ENCODE assay signal across 29 mouse cellular contexts in genomic region chr3:14660513-14660912, GRCm38 (mm10). TPM values are rescaled to one million over a fixed set of nuclear protein-coding genes. Genes with fewer than 3 reads are reported as not detected.
A peak's percentile ranks its signal among the peaks of the same experiment; 100 is the strongest.
DNase-seq lines count a peak whose midpoint lies in the region; ATAC-seq and TF ChIP-seq lines count a peak whose summit lies in the region.
"Had no signal": no experiment of that assay in that cellular context is flagged by ENCODE, and none has a peak within 500 bp of the region (broad histone marks: within the 10 kb centered on the region; RNA-seq: fewer than 3 reads in every experiment).

No protein-coding gene starts in this region.

- H3K4me1 ChIP-seq in G1E (ENCODE audit: insufficient read depth, low read depth, low read length), result peaks cover 6% of the 10 kb centered on the region
- H3K4me1 ChIP-seq in forebrain, embryonic 16.5 days (replicated peaks; ENCODE audit: control insufficient read depth, insufficient read depth, low read length), result no peaks in the 10 kb centered on the region
- H3K4me1 ChIP-seq: embryonic facial prominence, embryonic 13.5 days; embryonic facial prominence, embryonic 15.5 days; forebrain, embryonic 10.5 days; forebrain, embryonic 12.5 days had no signal

- H3K27ac ChIP-seq in forebrain, embryonic 16.5 days (ENCODE audit: low read length), result no peak overlapping the region
- H3K27ac ChIP-seq: embryonic facial prominence, embryonic 13.5 days; forebrain, embryonic 10.5 days; forebrain, embryonic 12.5 days had no signal

- H3K9ac ChIP-seq in forebrain, embryonic 16.5 days (replicated peaks; ENCODE audit: low read depth, low read length), result no peak overlapping the region
- H3K9ac ChIP-seq: embryonic facial prominence, embryonic 13.5 days; embryonic facial prominence, embryonic 15.5 days; forebrain, embryonic 12.5 days; forebrain, postnatal 0 days had no signal

- peak; percentile 57 for ATAC-seq in G1E (ENCODE audit: extremely low read depth, insufficient number of reproducible peaks, low FRiP score, poor library complexity, severe bottlenecking)
- ATAC-seq in common myeloid progenitor, adult 5-6 weeks (replicated peaks; ENCODE audit: low read depth, poor library complexity, severe bottlenecking), result peak; percentile 90
- peak; percentile 74 for ATAC-seq in megakaryocyte progenitor cell, adult 5-6 weeks (replicated peaks; ENCODE audit: poor library complexity)
- no peak for ATAC-seq in forebrain, embryonic 16.5 days
- ATAC-seq: activated CD4-positive, CD25-positive, alpha-beta regulatory T cell, adult 4 months; CD4-positive, CD25-positive, alpha-beta regulatory T cell, adult 4 months; forebrain, embryonic 14.5 days; forebrain, postnatal 0 days; Patski had no signal

- DNase-seq in 416B (ENCODE audit: low read depth), result peak; percentile 61
- no peak for DNase-seq in G1E (ENCODE audit: low spot score)
- no peak for DNase-seq in cerebellum, adult 11 months
- DNase-seq in layer of hippocampus, adult 9-11 months, result no peak
- no peak for DNase-seq in gastrocnemius, postnatal 25 days
- DNase-seq: adrenal gland, adult 8-10 months; adrenal gland, postnatal 14 days; adrenal gland, postnatal 36 days; B cell, adult 2 months; cerebellum, adult 11-12 months; cerebellum, adult 2 months; cerebellum, adult 9-10 months; cerebellum, postnatal 10 days; cerebellum, postnatal 25 days; embryo, embryonic 11 days; forebrain, postnatal 0 days had no signal

- no peaks in the 10 kb centered on the region for H3K9me3 ChIP-seq in G1E (replicated peaks)
- no peaks in the 10 kb centered on the region for H3K9me3 ChIP-seq in forebrain, embryonic 16.5 days (ENCODE audit: control insufficient read depth, low read length)
- H3K9me3 ChIP-seq: embryonic facial prominence, embryonic 13.5 days; embryonic facial prominence, embryonic 15.5 days; forebrain, embryonic 10.5 days; forebrain, embryonic 12.5 days had no signal

- H3K36me3 ChIP-seq in G1E (replicated peaks), result peaks cover 24% of the 10 kb centered on the region
- no peaks in the 10 kb centered on the region for H3K36me3 ChIP-seq in forebrain, embryonic 16.5 days (ENCODE audit: control insufficient read depth, insufficient read depth)
- H3K36me3 ChIP-seq: embryonic facial prominence, embryonic 13.5 days; embryonic facial prominence, embryonic 15.5 days; forebrain, embryonic 10.5 days; forebrain, embryonic 12.5 days had no signal

- no peak for TF ChIP-seq CTCF in G1E (IDR thresholded peaks at IDR 0.05; ENCODE audit: low read depth, low read length)

- H3K4me3 ChIP-seq in G1E (ENCODE audit: low read depth, low read length), result no peak overlapping the region
- no peak overlapping the region for H3K4me3 ChIP-seq in forebrain, embryonic 16.5 days (replicated peaks; ENCODE audit: low read length)
- H3K4me3 ChIP-seq: embryonic facial prominence, embryonic 13.5 days; embryonic facial prominence, embryonic 15.5 days; erythroblast, embryonic 14.5 days; forebrain, embryonic 10.5 days; forebrain, embryonic 12.5 days had no signal

- WGBS in forebrain, embryonic 16.5 days, result 93% methylated on average over 3 of the region's 3 CpGs

- H3K4me2 ChIP-seq in forebrain, embryonic 16.5 days (ENCODE audit: low read length), result no peak overlapping the region
- H3K4me2 ChIP-seq: embryonic facial prominence, embryonic 13.5 days; embryonic facial prominence, embryonic 15.5 days; forebrain, embryonic 12.5 days had no signal

- H3K27me3 ChIP-seq in G1E (ENCODE audit: insufficient read depth, low read length), result no peaks in the 10 kb centered on the region
- H3K27me3 ChIP-seq in forebrain, embryonic 16.5 days (replicated peaks; ENCODE audit: control insufficient read depth, insufficient read depth, low read length), result no peaks in the 10 kb centered on the region
- H3K27me3 ChIP-seq: CH12.LX; embryonic facial prominence, embryonic 13.5 days; embryonic facial prominence, embryonic 15.5 days; forebrain, embryonic 12.5 days had no signal

RNA-seq across cellular contexts. Expression of gene Car13, which starts 19.0 kb away (rescaled TPM):
- 9.7 and 13.3 TPM in 2 replicates for total RNA-seq in G1E (2014; fragmentation: Nextera tagmentation)
- total RNA-seq in G1E (2017), result 16.9 and 17.2 TPM in 2 replicates
- 0.72 and 0.83 TPM in 2 replicates for polyA plus RNA-seq in G1E (2012)
- total RNA-seq in common myeloid progenitor, adult 5-6 weeks (2017), result 8.5 and 15.9 TPM in 2 replicates
- 6.2 and 6.3 TPM in 2 replicates for total RNA-seq in megakaryocyte progenitor cell, adult 5-6 weeks (2015)
- 4.1 and 5.3 TPM in 2 replicates for total RNA-seq in megakaryocyte progenitor cell, adult 5-6 weeks (2017)
- 0.96 and 1.4 TPM in 2 replicates for polyA plus RNA-seq in forebrain, embryonic 16.5 days (2015; fragmentation: Nextera tagmentation; extraction: Ambion mirVana)
- total RNA-seq in gastrocnemius, postnatal 25 days (2021), result under 1 TPM; 0.26 to 0.83 TPM

RNA-seq across cellular contexts. Expression of gene 1810022K09Rik, which starts 49.4 kb away (rescaled TPM):
- total RNA-seq in G1E (2014; fragmentation: Nextera tagmentation), result 261 and 310 TPM in 2 replicates
- total RNA-seq in G1E (2017), result 564 and 764 TPM in 2 replicates
- polyA plus RNA-seq in G1E (2012), result 14.4 and 21.2 TPM in 2 replicates
- 661 and 1,036 TPM in 2 replicates for total RNA-seq in common myeloid progenitor, adult 5-6 weeks (2017)
- 297 and 342 TPM in 2 replicates for total RNA-seq in megakaryocyte progenitor cell, adult 5-6 weeks (2015)
- total RNA-seq in megakaryocyte progenitor cell, adult 5-6 weeks (2017), result 639 and 726 TPM in 2 replicates
- 369 and 374 TPM in 2 replicates for polyA plus RNA-seq in forebrain, embryonic 16.5 days (2015; fragmentation: Nextera tagmentation; extraction: Ambion mirVana)
- 10 to 100 TPM; 64.6 to 69.1 TPM for total RNA-seq in gastrocnemius, postnatal 25 days (2021)
